Mouse (Mus musculus): Measurements from ENCODE around the gene Tmsb15b1. TPM values are rescaled to one million over a fixed set of nuclear protein-coding genes. Genes with fewer than 3 reads are reported as not detected.
A peak's percentile ranks its signal among the peaks of the same experiment; 100 is the strongest.
"Not testable (repeated sequence)": the region's sequence is repeated elsewhere in the genome, so short reads cannot be mapped to it uniquely, and the experiment has no call there.

The Tmsb15b1 gene
- polyA plus RNA-seq (2016; fragmentation: Nextera tagmentation; extraction: Ambion mirVana): 13.5 and 19.8 TPM in 2 replicates

DNA sequence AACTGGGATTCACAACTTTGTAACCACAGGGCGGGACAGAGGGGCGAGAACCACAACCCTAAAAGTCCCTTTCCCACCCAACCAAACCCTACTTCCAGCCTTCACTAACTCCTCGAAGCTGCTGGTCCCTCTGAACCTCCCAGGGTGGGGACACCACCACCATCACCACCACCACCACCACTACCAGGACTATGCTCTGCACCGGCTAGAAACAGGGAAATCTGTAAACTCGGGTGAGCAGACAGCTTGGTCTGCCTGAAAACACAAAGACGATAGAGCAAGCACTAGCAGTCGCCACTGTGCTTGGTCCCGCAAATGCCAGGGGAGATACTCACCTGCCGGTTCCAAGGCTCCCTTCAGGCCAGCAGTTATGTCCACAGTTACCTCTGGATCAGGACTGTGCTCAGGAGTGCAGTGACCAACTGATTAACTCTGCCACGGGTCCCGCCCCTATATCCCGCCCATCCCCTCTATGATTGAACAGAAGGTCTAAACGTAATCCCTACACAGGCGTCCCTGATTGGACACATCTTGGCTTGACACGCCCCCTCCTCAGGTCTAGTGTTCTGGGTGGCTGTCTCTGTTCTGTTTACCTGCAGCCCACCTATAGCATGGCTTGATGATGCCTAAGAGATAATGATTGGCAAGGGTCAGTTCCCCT is at the start of gene Tmsb15b1, which contains the start of gene Tmsb15l:
TSS of gene Tmsb15b1 (minus strand) at position 451 of the 661 bp plus-strand sequence.
TSS of gene Tmsb15l (minus strand) at position 446 of the 661 bp plus-strand sequence.
- H3K4me1 ChIP-seq: no peaks in the 10 kb centered on the region
- 24% methylated on average over 15 of the region's 15 CpGs for WGBS
- H3K27me3 ChIP-seq (ENCODE audit: low read depth, poor library complexity, severe bottlenecking): peaks cover 5% of the 10 kb centered on the region; the same call in 1 of the 2 replicates
- H3K4me3 ChIP-seq: peak within 1 kb of the TSS; percentile 52
- no peak within 1 kb of the TSS for H3K27ac ChIP-seq
- H3K36me3 ChIP-seq: no peaks in the 10 kb centered on the region
- no peaks in the 10 kb centered on the region for H3K9me3 ChIP-seq (replicated peaks)
- peak; percentile 55 for DNase-seq (ENCODE audit: low spot score)

GRCm38 (mm10) chrX:137019310-137019709 is 42.6 kb upstream of the Tmsb15b1 start:
- Histone ChIP-seq H3K27ac (no peak overlapping the region), H3K36me3 (peaks cover 9% of the 10 kb centered on the region; the same call in 1 of the 2 replicates), H3K4me3 (no peak overlapping the region), H3K4me1 (no peaks in the 10 kb centered on the region), H3K27me3 (ENCODE audit: low read depth, poor library complexity, severe bottlenecking) (0 out of 2 replicates have a peak, but pooled peaks cover 7% of the 10 kb centered on the region), H3K9me3 (replicated peaks) (no peaks in the 10 kb centered on the region)
- WGBS: 20% methylated on average over 1 of the region's 1 CpGs
- DNase-seq (ENCODE audit: low spot score): peak; percentile 56

DNA sequence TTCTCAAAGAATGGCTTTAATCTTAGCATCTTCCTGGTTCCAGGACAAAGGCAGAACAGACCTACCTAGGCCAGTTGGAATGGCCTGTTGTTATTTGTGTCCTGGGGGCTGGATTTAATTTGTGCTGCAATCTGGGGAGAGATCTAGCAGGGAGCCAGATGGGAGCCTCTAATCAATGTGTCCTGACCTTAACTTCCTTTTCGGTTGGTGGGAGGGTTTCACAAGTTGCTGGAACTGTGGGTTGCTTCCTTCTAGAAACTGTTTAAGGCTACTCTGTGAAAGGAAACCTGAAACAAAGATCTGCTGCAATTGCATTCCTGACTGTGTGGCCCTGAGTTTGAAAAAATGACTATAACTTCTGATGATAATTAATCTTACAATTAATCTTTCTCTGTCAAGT is 41.0 kb upstream of the Tmsb15b1 start:
- H3K27ac ChIP-seq: no peak overlapping the region
- H3K4me1 ChIP-seq: no peaks in the 10 kb centered on the region
- peaks cover 9% of the 10 kb centered on the region; the same call in 1 of the 2 replicates for H3K36me3 ChIP-seq
- H3K4me3 ChIP-seq: no peak overlapping the region
- H3K27me3 ChIP-seq (ENCODE audit: low read depth, poor library complexity, severe bottlenecking): 0 out of 2 replicates have a peak, but pooled peaks cover 6% of the 10 kb centered on the region
- WGBS: 32% methylated on average over 1 of the region's 1 CpGs
- no peaks in the 10 kb centered on the region for H3K9me3 ChIP-seq (replicated peaks)
- no peak for DNase-seq (ENCODE audit: low spot score)

DNA sequence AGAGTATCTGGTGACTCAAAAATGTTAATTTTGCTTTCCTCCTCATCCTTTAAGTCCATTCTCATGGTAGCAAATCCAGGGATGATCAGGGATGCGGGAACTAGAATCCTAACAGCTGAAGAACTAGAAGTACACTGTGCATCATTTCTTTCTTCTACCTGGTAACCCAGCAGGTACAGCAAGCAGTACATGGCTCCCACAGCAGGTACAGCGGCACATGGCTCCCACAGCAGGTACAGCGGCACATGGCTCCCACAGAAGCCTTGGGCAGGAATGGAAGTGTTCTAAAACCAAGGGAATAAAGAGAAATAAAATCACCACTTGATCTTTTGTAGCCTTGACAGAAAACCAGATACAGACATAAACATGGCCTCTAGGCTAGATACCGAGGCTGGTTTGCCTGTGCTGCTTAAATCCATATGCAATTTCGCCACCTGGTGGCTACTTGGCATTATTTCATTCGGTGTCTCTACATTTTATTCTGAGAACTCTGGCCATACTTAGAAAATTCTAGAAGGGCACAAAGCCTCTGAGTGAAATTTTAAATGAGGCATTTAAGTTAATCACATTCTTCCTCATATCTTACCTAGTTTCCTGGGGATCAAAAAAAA is 38.5 kb upstream of the Tmsb15b1 start:
- no peak overlapping the region for H3K4me3 ChIP-seq
- H3K27ac ChIP-seq: no peak overlapping the region
- peaks cover 6% of the 10 kb centered on the region for H3K36me3 ChIP-seq
- H3K27me3 ChIP-seq (ENCODE audit: low read depth, poor library complexity, severe bottlenecking): 0 out of 2 replicates have a peak, but pooled peaks cover 13% of the 10 kb centered on the region
- DNase-seq (ENCODE audit: low spot score): peak; percentile 43
- no peaks in the 10 kb centered on the region for H3K4me1 ChIP-seq
- WGBS: 57% methylated on average over 6 of the region's 6 CpGs
- H3K9me3 ChIP-seq (replicated peaks): no peaks in the 10 kb centered on the region

DNA sequence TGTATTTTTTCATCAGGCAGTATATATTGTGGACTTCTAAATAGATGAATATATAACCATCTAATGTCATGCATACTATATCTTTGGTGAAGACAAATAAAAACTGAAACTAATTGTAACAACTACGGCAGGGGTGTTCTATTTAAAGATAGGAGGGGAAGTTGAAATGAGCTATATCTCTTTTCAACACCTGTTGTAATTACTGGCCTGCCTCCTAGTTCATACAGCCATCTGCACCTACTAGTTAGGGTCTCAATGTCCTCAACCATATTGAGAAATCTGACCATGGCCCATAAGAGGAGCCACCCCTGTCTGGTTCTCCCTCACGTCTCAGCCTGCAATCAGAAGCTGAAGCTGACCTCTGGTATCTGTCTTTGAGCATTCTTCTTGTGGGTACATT is 19.6 kb upstream of the Tmsb15b1 start:
- peaks cover under 1% of the 10 kb centered on the region; the same call in 1 of the 2 replicates for H3K36me3 ChIP-seq
- H3K4me3 ChIP-seq: no peak overlapping the region
- no peak overlapping the region for H3K27ac ChIP-seq
- peaks cover 67% of the 10 kb centered on the region for H3K27me3 ChIP-seq (ENCODE audit: low read depth, poor library complexity, severe bottlenecking)
- WGBS: 87% methylated on average over 2 of the region's 2 CpGs
- DNase-seq (ENCODE audit: low spot score): no peak
- H3K4me1 ChIP-seq: no peaks in the 10 kb centered on the region
- H3K9me3 ChIP-seq (replicated peaks): no peaks in the 10 kb centered on the region

- peaks cover 74% of the 10 kb centered on the region for H3K27me3 ChIP-seq (ENCODE audit: low read depth, poor library complexity, severe bottlenecking)
- H3K36me3 ChIP-seq: no peaks in the 10 kb centered on the region
- H3K9me3 ChIP-seq (replicated peaks): no peaks in the 10 kb centered on the region
- H3K27ac ChIP-seq: peak overlapping the region; percentile 73; the same call in 1 of the 2 replicates
- no peaks in the 10 kb centered on the region for H3K4me1 ChIP-seq
- H3K4me3 ChIP-seq: peak overlapping the region; percentile 52
- WGBS: 26% methylated on average over 11 of the region's 14 CpGs
- no peak for DNase-seq (ENCODE audit: low spot score)
These were observed 17.0 kb upstream of the Tmsb15b1 start for GRCm38 (mm10) chrX:136993641-136994040.

DNA sequence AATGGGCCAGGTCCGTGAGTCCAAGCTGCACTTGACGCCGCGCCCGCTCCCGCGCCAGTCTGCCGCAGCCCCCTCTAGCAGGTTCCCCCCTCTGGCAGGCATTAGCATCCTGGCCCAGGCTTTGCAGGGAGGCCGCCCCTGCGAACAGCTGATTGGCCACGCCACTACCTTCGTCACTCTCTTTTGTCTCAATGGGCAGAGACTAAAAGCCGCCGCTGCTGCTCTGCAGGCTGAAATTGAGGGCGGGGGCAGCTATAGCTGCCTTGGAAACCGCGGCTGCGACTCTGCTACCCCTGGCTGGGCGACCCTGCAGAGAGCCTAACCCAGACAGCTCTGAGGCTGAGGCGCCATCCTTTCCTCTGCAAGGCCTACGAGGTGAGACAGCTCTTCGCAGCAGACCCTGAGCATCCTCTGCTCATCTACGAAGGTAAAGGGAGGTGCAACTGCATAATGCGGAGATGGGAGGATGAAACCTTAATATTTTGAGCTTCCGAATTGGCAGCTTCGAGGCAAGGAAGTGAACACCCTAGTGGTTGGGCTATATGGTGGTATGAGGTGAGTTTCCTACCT is 16.4 kb upstream of the Tmsb15b1 start, which contains the start of gene Zcchc18:
TSS of gene Zcchc18 (plus strand) at position 178 of the 570 bp plus-strand sequence.
- Histone ChIP-seq H3K27ac (peak within 1 kb of the TSS; percentile 73), H3K9me3 (replicated peaks) (no peaks in the 10 kb centered on the region), H3K4me1 (no peaks in the 10 kb centered on the region), H3K27me3 (ENCODE audit: low read depth, poor library complexity, severe bottlenecking) (peaks cover 71% of the 10 kb centered on the region), H3K36me3 (no peaks in the 10 kb centered on the region), H3K4me3 (peak within 1 kb of the TSS; percentile 52)
- DNase-seq (ENCODE audit: low spot score): peak; percentile 80
- WGBS: 11% methylated on average over 26 of the region's 26 CpGs

DNA sequence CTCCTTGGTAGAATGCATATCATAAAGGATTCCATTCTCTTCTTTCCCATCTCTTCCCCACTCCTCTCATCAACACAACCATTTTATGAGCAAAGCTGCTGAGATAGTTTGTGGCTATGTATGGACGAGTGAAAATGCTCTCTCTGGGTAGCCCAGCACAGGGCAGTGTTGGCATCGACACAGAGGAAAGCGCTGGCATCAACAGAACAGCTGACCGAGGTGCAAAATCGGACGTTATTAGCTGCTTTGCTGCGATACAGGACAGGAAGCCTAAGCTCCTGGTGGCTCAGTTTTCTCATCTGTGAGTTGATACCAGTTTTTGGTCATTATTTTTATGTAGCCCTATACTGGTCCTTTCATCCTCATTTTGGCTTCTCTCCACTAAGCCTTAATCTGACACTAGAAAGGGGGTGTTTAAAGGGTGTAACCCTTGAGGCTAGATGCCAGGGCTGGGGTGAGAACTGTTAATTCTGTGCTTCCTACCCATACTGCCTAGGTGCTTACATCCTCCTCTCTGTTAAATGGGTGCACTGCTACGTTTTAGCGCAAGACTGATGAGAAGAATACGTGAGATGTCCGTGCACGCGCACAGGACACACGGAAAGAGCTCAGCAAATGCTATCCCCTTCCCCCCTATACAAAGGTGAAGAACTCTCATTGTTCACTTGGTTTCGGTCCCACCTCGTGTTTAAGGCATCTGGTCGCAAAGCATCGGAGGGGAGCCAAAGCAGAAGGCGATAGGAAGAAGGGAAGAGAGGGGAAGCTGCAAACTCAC is 15.7 kb upstream of the Tmsb15b1 start:
- peak overlapping the region; percentile 52 for H3K4me3 ChIP-seq
- no peaks in the 10 kb centered on the region for H3K36me3 ChIP-seq
- peaks cover 69% of the 10 kb centered on the region for H3K27me3 ChIP-seq (ENCODE audit: low read depth, poor library complexity, severe bottlenecking)
- WGBS: 17% methylated on average over 19 of the region's 19 CpGs
- H3K4me1 ChIP-seq: no peaks in the 10 kb centered on the region
- no peak for DNase-seq (ENCODE audit: low spot score)
- peak overlapping the region; percentile 73 for H3K27ac ChIP-seq
- H3K9me3 ChIP-seq (replicated peaks): no peaks in the 10 kb centered on the region

DNA sequence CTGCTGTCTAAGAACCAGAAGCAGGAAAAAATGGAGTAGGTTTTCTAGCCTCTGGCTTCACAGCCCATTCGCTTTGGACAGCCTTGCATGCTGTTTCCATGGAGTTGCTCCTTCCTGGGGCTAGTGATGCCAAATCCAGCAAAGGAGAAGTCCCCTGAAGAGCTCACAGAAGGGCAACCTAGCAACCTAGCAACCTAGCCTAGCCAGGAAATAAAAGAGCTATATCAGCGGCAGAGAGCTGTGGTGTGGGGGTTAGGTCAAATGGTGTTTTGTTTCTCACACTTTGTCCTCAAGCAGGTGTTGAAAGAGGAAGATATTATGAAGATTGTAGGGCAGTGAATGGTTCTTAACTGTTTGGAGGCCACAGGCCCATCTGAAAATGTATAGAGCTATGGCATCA is 14.6 kb upstream of the Tmsb15b1 start:
- Histone ChIP-seq H3K36me3 (no peaks in the 10 kb centered on the region), H3K4me1 (no peaks in the 10 kb centered on the region), H3K9me3 (replicated peaks) (no peaks in the 10 kb centered on the region), H3K27ac (no peak overlapping the region), H3K4me3 (no peak overlapping the region), H3K27me3 (ENCODE audit: low read depth, poor library complexity, severe bottlenecking) (peaks cover 70% of the 10 kb centered on the region)
- 59% methylated on average over 2 of the region's 2 CpGs for WGBS
- no peak for DNase-seq (ENCODE audit: low spot score)

DNA sequence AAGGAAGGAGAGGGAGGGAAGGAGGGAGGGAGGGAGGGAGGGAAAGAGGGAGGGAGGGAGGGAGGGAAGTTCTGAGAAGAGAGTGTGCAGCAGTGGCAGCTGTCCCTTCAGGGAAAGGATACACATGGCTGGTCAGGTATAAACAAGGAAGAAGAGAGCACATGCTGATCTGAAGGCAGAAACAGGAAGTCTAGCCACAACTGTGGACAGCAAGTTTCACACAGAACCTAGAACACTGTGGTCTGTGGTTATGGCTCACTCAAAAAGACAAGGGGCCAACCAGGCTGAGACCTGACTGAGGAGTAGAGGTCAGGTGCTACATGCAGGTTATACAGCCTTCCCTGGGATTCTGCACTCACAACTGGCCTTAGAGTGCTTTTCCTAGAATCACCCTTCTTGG is 9.4 kb upstream of the Tmsb15b1 start:
- Histone ChIP-seq H3K36me3 (no peaks in the 10 kb centered on the region), H3K27ac (no peak overlapping the region), H3K9me3 (replicated peaks) (no peaks in the 10 kb centered on the region), H3K27me3 (ENCODE audit: low read depth, poor library complexity, severe bottlenecking) (peaks cover 27% of the 10 kb centered on the region), H3K4me1 (no peaks in the 10 kb centered on the region), H3K4me3 (no peak overlapping the region)
- no peak for DNase-seq (ENCODE audit: low spot score)

DNA sequence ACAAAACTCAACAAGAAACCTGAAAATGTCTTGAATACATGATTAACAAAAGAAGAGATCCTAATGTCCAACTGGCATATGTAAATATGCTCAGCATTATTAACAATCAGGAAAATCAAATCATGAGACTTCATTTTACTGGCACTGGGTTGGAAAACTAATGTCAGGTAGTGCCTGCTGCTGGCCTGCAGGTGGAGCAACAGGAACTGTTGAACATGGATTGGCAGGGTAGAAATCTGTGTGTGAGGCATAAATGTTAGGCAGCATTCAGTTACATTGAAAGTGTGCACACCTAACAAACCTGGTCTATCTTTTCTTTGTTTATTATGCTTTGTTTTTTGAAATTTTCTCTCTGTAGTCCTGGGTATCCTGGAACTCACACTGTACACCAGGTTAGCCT is 1.9 kb upstream of the Tmsb15b1 start:
- peaks cover 5% of the 10 kb centered on the region; the same call in 1 of the 2 replicates for H3K27me3 ChIP-seq (ENCODE audit: low read depth, poor library complexity, severe bottlenecking)
- no peak for DNase-seq (ENCODE audit: low spot score)
- H3K4me3 ChIP-seq: no peak overlapping the region
- no peaks in the 10 kb centered on the region for H3K36me3 ChIP-seq
- no peaks in the 10 kb centered on the region for H3K4me1 ChIP-seq
- no peak overlapping the region for H3K27ac ChIP-seq
- H3K9me3 ChIP-seq (replicated peaks): no peaks in the 10 kb centered on the region

GRCm38 (mm10) chrX:136975397-136975796 is 1.3 kb downstream of the Tmsb15b1 start, which contains the start of gene Tmsb15b2:
Gene Tmsb15b2, minus strand, starts transcription at chrX:136975497.
- H3K4me1 ChIP-seq; DNase-seq (ENCODE audit: low spot score); H3K27ac ChIP-seq; H3K9me3 ChIP-seq (replicated peaks); H3K27me3 ChIP-seq (ENCODE audit: low read depth, poor library complexity, severe bottlenecking); H3K36me3 ChIP-seq: not testable (repeated sequence)
- 89% methylated on average over 6 of the region's 6 CpGs for WGBS
- H3K4me3 ChIP-seq: peak within 1 kb of the TSS; percentile 52
